Mouse (Mus musculus) megakaryocyte-erythroid progenitor cell, adult 5 weeks (primary cell): Measurements from ENCODE around the gene Gm3106. TPM values are rescaled to one million over a fixed set of nuclear protein-coding genes. Genes with fewer than 3 reads are reported as not detected.

ENCODE experiments used
- polyA plus RNA-seq: library from polyadenylated mRNA; stranded (reverse); fragments of >175 nt; gene quantifications from 2 replicates; pipeline ENCODE4 v1.2.3, GENCODE M21; 2012

Gm3106 gene
- polyA plus RNA-seq, result not detected in 2 replicates

DNA sequence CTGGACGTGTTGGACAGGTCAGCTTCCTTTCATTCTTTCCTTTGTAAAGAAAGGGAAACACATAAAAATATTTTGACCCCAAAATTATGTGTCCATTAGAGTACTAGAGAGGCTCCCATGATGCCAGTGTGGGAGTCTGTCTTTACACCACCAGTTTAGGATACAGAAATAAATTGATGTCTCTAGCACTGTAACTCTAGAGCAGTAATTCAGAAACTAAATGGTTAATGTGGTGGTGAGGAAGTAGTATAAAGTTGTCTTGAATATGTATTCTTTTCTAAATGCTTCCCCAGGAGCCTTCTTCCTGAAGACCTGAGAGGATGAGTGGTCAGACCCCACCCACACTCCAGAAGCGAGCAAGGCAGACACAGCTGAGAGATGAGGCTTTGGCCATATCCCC is at the start of gene Gm3106:
TSS of gene Gm3106 (plus strand) at position 301 of the 400 bp plus-strand sequence.

Other genes with a start within 250 kb of the Gm3106 start
- gene BC061212, start 147.5 kb upstream of the Gm3106 start, polyA plus RNA-seq, result not detected in 2 replicates
- gene Gm6351, start 141.6 kb upstream of the Gm3106 start, polyA plus RNA-seq, result not detected in 2 replicates
- not detected in 2 replicates for gene A430089I19Rik, start 88.8 kb downstream of the Gm3106 start, polyA plus RNA-seq
- not detected in 2 replicates for gene Gm6502, start 96.4 kb downstream of the Gm3106 start, polyA plus RNA-seq
- gene AA792892, start 121.7 kb downstream of the Gm3106 start, polyA plus RNA-seq, result not detected in 2 replicates
- gene Gm7682, start 227.8 kb downstream of the Gm3106 start, polyA plus RNA-seq, result not detected in 2 replicates